Mouse (Mus musculus): ENCODE measurements at regions not wholly inside any gene's neighbourhood (a gene's known extent, or its start where the extent isn't known, plus 50 kb on each side); places are given as distances from the start of the nearest gene placed in this dataset.
"Not testable (repeated sequence)": the region's sequence is repeated elsewhere in the genome, so short reads cannot be mapped to it uniquely, and the experiment has no call there.

DNA sequence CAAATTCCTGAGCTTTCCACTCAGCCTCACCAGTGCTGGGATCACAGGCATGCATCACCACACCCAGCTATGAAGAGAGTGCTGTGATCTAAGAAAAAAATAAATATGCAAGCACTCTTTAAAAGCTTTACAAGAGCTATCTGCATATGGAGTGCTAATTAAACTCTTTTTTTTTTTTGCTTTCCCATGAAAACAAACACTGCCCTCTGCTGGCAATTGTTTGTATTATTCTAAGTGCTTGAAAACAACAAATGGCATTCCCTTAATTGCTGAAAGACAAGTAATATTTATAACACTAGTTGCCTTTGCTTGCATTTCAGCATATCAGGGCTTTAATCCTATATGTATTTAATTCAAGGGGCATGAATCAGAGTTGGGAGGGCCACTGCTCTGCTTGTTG is 91.8 kb downstream of the 5730507C01Rik start:
- DNase-seq (ENCODE audit: low spot score): peak; percentile 7
- not testable (repeated sequence) for H3K4me1 ChIP-seq (ENCODE audit: control insufficient read depth, insufficient read depth, low read length); H3K27me3 ChIP-seq (replicated peaks; ENCODE audit: control insufficient read depth, insufficient read depth, low read length); H3K4me2 ChIP-seq (ENCODE audit: low read length); H3K9ac ChIP-seq (ENCODE audit: low read length); H3K4me3 ChIP-seq (ENCODE audit: low read depth, low read length); H3K9me3 ChIP-seq (replicated peaks; ENCODE audit: control insufficient read depth, low read length); ATAC-seq; H3K27ac ChIP-seq (ENCODE audit: low read depth, low read length); H3K36me3 ChIP-seq (ENCODE audit: control insufficient read depth, insufficient read depth, low read length)

DNA sequence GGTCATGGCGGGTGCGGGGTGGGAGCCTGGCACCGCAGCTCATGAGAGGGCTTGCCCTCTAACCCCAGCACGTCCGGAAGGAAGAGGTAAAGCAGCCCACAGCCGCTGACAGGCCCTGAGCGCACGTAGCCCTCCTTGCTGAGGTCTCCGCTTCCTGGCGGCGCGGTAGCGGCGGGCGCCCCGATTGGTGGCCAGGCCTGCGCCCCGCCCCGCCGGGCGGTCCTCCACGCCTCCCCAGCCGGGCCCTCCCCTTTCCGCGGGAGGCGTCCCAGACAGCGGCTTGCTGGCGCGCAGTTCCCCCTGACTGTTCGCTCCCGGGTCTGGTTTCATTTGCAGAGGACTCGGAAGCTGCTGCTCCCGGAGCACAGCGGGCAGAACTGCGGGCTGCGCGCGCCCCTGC is 95.5 kb downstream of the 5730507C01Rik start:
- WGBS: 0% methylated on average over 33 of the region's 38 CpGs
- ATAC-seq: peak; percentile 96
- Histone ChIP-seq H3K9me3 (replicated peaks; ENCODE audit: control insufficient read depth, low read length) (no peaks in the 10 kb centered on the region), H3K27me3 (replicated peaks; ENCODE audit: control insufficient read depth, insufficient read depth, low read length) (no peaks in the 10 kb centered on the region), H3K36me3 (ENCODE audit: control insufficient read depth, insufficient read depth, low read length) (no peaks in the 10 kb centered on the region), H3K9ac (ENCODE audit: low read length) (peak overlapping the region; percentile 58), H3K27ac (ENCODE audit: low read depth, low read length) (peak overlapping the region; percentile 27; the same call in 1 of the 2 replicates), H3K4me1 (ENCODE audit: control insufficient read depth, insufficient read depth, low read length) (no peaks in the 10 kb centered on the region), H3K4me3 (ENCODE audit: low read depth, low read length) (peak overlapping the region; percentile 47), H3K4me2 (ENCODE audit: low read length) (peak overlapping the region; percentile 44)
- peak; percentile 81 for DNase-seq (ENCODE audit: low spot score)

DNA sequence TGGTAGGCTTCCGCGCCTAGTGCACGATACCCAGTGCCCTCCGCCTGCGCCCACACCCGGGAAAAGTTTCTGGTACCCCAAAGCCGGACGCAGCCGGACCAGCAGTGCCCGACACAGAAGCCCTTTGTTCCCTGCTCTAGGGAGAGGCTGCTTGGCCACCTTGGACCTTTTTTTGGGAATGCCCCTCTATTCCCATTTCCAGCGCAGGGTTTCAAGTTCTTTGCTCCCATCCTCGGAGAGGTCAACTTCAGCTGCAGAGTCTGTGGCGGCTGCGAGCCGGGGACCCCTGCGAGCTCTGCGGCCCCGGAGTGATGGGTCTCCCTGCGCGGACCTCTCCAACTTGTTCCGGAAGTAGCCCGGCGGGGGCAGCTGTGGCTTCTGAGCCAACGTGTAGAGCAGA is 96.3 kb downstream of the 5730507C01Rik start:
- not testable (repeated sequence) for H3K27ac ChIP-seq (ENCODE audit: low read depth, low read length); H3K27me3 ChIP-seq (replicated peaks; ENCODE audit: control insufficient read depth, insufficient read depth, low read length); H3K36me3 ChIP-seq (ENCODE audit: control insufficient read depth, insufficient read depth, low read length); H3K4me1 ChIP-seq (ENCODE audit: control insufficient read depth, insufficient read depth, low read length); ATAC-seq; H3K9me3 ChIP-seq (replicated peaks; ENCODE audit: control insufficient read depth, low read length)
- Histone ChIP-seq H3K9ac (ENCODE audit: low read length) (peak overlapping the region; percentile 58; the same call in 1 of the 2 replicates), H3K4me3 (ENCODE audit: low read depth, low read length) (peak overlapping the region; percentile 47), H3K4me2 (ENCODE audit: low read length) (peak overlapping the region; percentile 44)
- 4% methylated on average over 24 of the region's 24 CpGs for WGBS
- peak; percentile 0 for DNase-seq (ENCODE audit: low spot score)
